Mouse (Mus musculus): ENCODE results near the gene Aipl1.

- TF ChIP-seq POLR2A (IDR thresholded peaks at IDR 0.05; ENCODE audit: insufficient read length, low read depth) (no peak), MAX (IDR thresholded peaks at IDR 0.05; ENCODE audit: low read depth) (no peak), POLR2AphosphoS2 (IDR thresholded peaks at IDR 0.05; ENCODE audit: insufficient read length, low read depth) (no peak), TCF12 (IDR thresholded peaks at IDR 0.05; ENCODE audit: insufficient read depth, poor library complexity, severe bottlenecking) (peak; percentile 95), CEBPB (IDR thresholded peaks at IDR 0.05; ENCODE audit: insufficient read depth, poor library complexity, severe bottlenecking) (no peak), SRF (IDR thresholded peaks at IDR 0.05; ENCODE audit: control insufficient read depth, insufficient read length, low read depth) (peak; percentile 96), E2F4 (IDR thresholded peaks at IDR 0.05; ENCODE audit: insufficient read depth) (no peak), TCF3 (IDR thresholded peaks at IDR 0.05; ENCODE audit: insufficient read length, low read depth) (peak; percentile 79), USF1 (IDR thresholded peaks at IDR 0.05; ENCODE audit: low read depth) (peak; percentile 25), REST (IDR thresholded peaks at IDR 0.05; ENCODE audit: insufficient read depth, insufficient read length) (no peak), MYOG (IDR thresholded peaks at IDR 0.05; ENCODE audit: control insufficient read depth in 1 of 3, insufficient read depth in 1 of 3, insufficient read length in 2 of 3, low read depth in 2 of 3) (peak; percentile 67 to 94 (median 93))
Measured at GRCm38 (mm10) chr11:71985101-71985711, 52.1 kb downstream of the Aipl1 start.
